Comparison of ENCODE assay signal across 8 mouse cellular contexts in the genomic region with DNA sequence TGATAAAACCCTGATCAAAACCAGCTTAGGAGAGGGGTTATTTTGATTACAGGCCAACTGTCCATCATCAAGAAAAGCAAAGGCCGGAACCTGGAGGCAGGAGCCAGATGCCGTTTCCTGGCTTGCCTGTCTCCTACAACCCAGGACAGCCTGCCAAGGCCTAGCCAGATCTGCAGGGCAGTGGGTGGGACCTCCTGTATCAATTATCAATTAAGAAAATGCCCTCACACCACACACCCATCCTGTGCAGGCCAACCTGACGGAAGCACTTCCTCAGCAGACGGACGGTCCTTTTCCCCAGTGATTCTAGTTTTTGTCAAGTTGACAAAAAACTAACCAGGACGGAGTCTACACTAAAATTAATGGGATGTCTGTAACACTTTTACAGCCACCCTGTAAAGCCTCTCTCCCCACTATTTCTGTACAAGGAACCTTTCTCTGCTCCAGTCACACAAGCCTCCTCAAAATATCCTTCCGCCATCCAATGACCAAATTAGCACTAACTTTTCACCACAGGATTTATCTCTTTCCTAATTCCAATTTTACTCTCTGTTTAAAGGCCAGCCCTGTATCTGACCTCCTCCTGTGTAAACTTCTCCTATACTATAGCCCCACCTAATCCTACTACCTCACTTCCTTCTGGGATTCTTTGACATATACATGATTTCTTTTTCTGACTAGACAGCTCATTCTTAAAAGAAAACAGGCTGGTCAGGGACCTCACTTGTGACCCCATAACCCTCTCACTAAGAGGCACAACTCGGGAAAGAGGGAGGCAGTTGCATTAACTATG. TPM values are rescaled to one million over a fixed set of nuclear protein-coding genes. Genes with fewer than 3 reads are reported as not detected.
DNase-seq lines count a peak whose midpoint lies in the region; ATAC-seq and TF ChIP-seq lines count a peak whose summit lies in the region.

No protein-coding gene starts in this region.

- H3K36me3 ChIP-seq in testis, adult 2 months (ENCODE audit: control insufficient read depth, insufficient read depth, low read length), result no peaks in the 10 kb centered on the region; the same call in 1 of the 2 replicates
- H3K36me3 ChIP-seq in heart, embryonic 16.5 days (ENCODE audit: control insufficient read depth, insufficient read depth), result no peaks in the 10 kb centered on the region
- H3K36me3 ChIP-seq in liver, embryonic 12.5 days, result no peaks in the 10 kb centered on the region
- no peaks in the 10 kb centered on the region for H3K36me3 ChIP-seq in stomach, postnatal 0 days (ENCODE audit: control insufficient read depth, insufficient read depth, low read length)

- no peak for TF ChIP-seq EP300 in stomach, postnatal 0 days (optimal IDR thresholded peaks at IDR 0.05)

- ATAC-seq in heart, embryonic 16.5 days (replicated peaks; ENCODE audit: extremely low read depth, insufficient read depth, low FRiP score), result no peak
- no peak for ATAC-seq in liver, embryonic 12.5 days
- ATAC-seq in stomach, postnatal 0 days (ENCODE audit: low FRiP score, low TSS enrichment), result no peak

- H3K9ac ChIP-seq in heart, embryonic 16.5 days (ENCODE audit: low read length), result no peak overlapping the region; the same call in 1 of the 2 replicates
- H3K9ac ChIP-seq in liver, embryonic 12.5 days, result peak overlapping the region; percentile 17; the same call in 1 of the 2 replicates
- H3K9ac ChIP-seq in stomach, postnatal 0 days (ENCODE audit: low read length), result no peak overlapping the region

- H3K27ac ChIP-seq in testis, adult 2 months (ENCODE audit: control insufficient read depth, insufficient read depth, low read depth, low read length), result no peak overlapping the region
- peak overlapping the region; percentile 51 for H3K27ac ChIP-seq in heart, embryonic 16.5 days (ENCODE audit: low read length)
- peak overlapping the region; percentile 39 for H3K27ac ChIP-seq in liver, embryonic 12.5 days
- no peak overlapping the region for H3K27ac ChIP-seq in stomach, postnatal 0 days (replicated peaks)

- DNase-seq in testis, postnatal 10 days (ENCODE audit: low spot score), result no peak
- no peak for DNase-seq in stomach, postnatal 0 days (ENCODE audit: low spot score)
- no peak for DNase-seq in layer of hippocampus, postnatal 36 days
- no peak for DNase-seq in layer of hippocampus, adult 9-10 months (ENCODE audit: low spot score)
- no peak for DNase-seq in natural killer cell, adult 2 months (ENCODE audit: low spot score in 2 of 2)

- no peaks in the 10 kb centered on the region for H3K27me3 ChIP-seq in testis, adult 2 months (ENCODE audit: control insufficient read depth, insufficient read depth, low read length)
- H3K27me3 ChIP-seq in heart, embryonic 16.5 days (ENCODE audit: control insufficient read depth, insufficient read depth, low read length), result no peaks in the 10 kb centered on the region
- H3K27me3 ChIP-seq in liver, embryonic 12.5 days (replicated peaks), result no peaks in the 10 kb centered on the region
- H3K27me3 ChIP-seq in stomach, postnatal 0 days (ENCODE audit: control insufficient read depth, insufficient read depth, low read length), result no peaks in the 10 kb centered on the region

- H3K9me3 ChIP-seq in heart, embryonic 16.5 days (replicated peaks; ENCODE audit: control insufficient read depth, low read length), result no peaks in the 10 kb centered on the region
- no peaks in the 10 kb centered on the region for H3K9me3 ChIP-seq in liver, embryonic 12.5 days (replicated peaks)
- H3K9me3 ChIP-seq in stomach, postnatal 0 days (ENCODE audit: control insufficient read depth, low read length), result no peaks in the 10 kb centered on the region

- no peak for TF ChIP-seq POLR2A in testis, adult 2 months (IDR thresholded peaks at IDR 0.05; ENCODE audit: control insufficient read depth, low read depth, low read length)

- 61% methylated on average over 8 of the region's 8 CpGs for WGBS in heart, embryonic 16.5 days
- 57% methylated on average over 8 of the region's 8 CpGs for WGBS in liver, embryonic 12.5 days (ENCODE audit: insufficient replicate concordance)
- 63% methylated on average over 8 of the region's 8 CpGs for WGBS in stomach, postnatal 0 days

- H3K4me2 ChIP-seq in heart, embryonic 16.5 days (ENCODE audit: low read depth, low read length), result peak overlapping the region; percentile 70
- peak overlapping the region; percentile 90 for H3K4me2 ChIP-seq in liver, embryonic 12.5 days
- H3K4me2 ChIP-seq in stomach, postnatal 0 days (replicated peaks; ENCODE audit: low read depth), result peak overlapping the region; percentile 84

- peaks cover 8% of the 10 kb centered on the region for H3K4me1 ChIP-seq in testis, adult 2 months (ENCODE audit: control insufficient read depth, insufficient read depth, low read length)
- peaks cover 29% of the 10 kb centered on the region for H3K4me1 ChIP-seq in heart, embryonic 16.5 days (ENCODE audit: control insufficient read depth, insufficient read depth, low read length)
- peaks cover 44% of the 10 kb centered on the region for H3K4me1 ChIP-seq in liver, embryonic 12.5 days
- peaks cover 8% of the 10 kb centered on the region; the same call in 1 of the 2 replicates for H3K4me1 ChIP-seq in stomach, postnatal 0 days (replicated peaks; ENCODE audit: control insufficient read depth, insufficient read depth)

- H3K4me3 ChIP-seq in testis, adult 2 months (ENCODE audit: control insufficient read depth, low read depth, low read length), result peak overlapping the region; percentile 94
- no peak overlapping the region for H3K4me3 ChIP-seq in heart, embryonic 16.5 days (ENCODE audit: low read length)
- H3K4me3 ChIP-seq in liver, embryonic 12.5 days, result no peak overlapping the region; the same call in 1 of the 2 replicates
- no peak overlapping the region for H3K4me3 ChIP-seq in stomach, postnatal 0 days (ENCODE audit: low read depth, low read length)

- no peak for TF ChIP-seq CTCF in testis, adult 2 months (IDR thresholded peaks at IDR 0.05; ENCODE audit: control insufficient read depth, insufficient read depth, insufficient replicate concordance, low read depth, low read length)
- no peak for TF ChIP-seq CTCF in stomach, postnatal 0 days (IDR thresholded peaks at IDR 0.05; ENCODE audit: low read depth)

RNA-seq across cellular contexts. Expression of a gene that starts 2.1 kb away (rescaled TPM):
- polyA plus RNA-seq in testis, adult 2 months (2012; rRNA removed), result 84.7 and 87.1 TPM in 2 replicates
- 38.9 and 41.2 TPM in 2 replicates for polyA plus RNA-seq in heart, embryonic 16.5 days (2015; fragmentation: Nextera tagmentation; extraction: Ambion mirVana)
- polyA plus RNA-seq in liver, embryonic 12.5 days (2016; fragmentation: Nextera tagmentation; extraction: Ambion mirVana), result 18.9 and 21.6 TPM in 2 replicates
- 32.9 and 34.6 TPM in 2 replicates for polyA plus RNA-seq in stomach, postnatal 0 days (2015; fragmentation: Nextera tagmentation; extraction: Ambion mirVana)
- total RNA-seq in layer of hippocampus, postnatal 36 days (2021), result 100 to 1,000 TPM; 149 to 174 TPM

RNA-seq across cellular contexts. Expression of a gene that starts 50.0 kb away (rescaled TPM):
- 295 and 322 TPM in 2 replicates for polyA plus RNA-seq in testis, adult 2 months (2012; rRNA removed)
- 1.9 and 2.9 TPM in 2 replicates for polyA plus RNA-seq in heart, embryonic 16.5 days (2015; fragmentation: Nextera tagmentation; extraction: Ambion mirVana)
- polyA plus RNA-seq in liver, embryonic 12.5 days (2016; fragmentation: Nextera tagmentation; extraction: Ambion mirVana), result 2.4 and 3.1 TPM in 2 replicates
- polyA plus RNA-seq in stomach, postnatal 0 days (2015; fragmentation: Nextera tagmentation; extraction: Ambion mirVana), result 0.47 and 0.92 TPM in 2 replicates
- total RNA-seq in layer of hippocampus, postnatal 36 days (2021), result 1 to 10 TPM; 2.8 to 2.9 TPM

RNA-seq across cellular contexts. Expression of a gene that starts 52.5 kb away (rescaled TPM):
- 23.5 and 25.0 TPM in 2 replicates for polyA plus RNA-seq in testis, adult 2 months (2012; rRNA removed)
- 189 and 198 TPM in 2 replicates for polyA plus RNA-seq in heart, embryonic 16.5 days (2015; fragmentation: Nextera tagmentation; extraction: Ambion mirVana)
- polyA plus RNA-seq in liver, embryonic 12.5 days (2016; fragmentation: Nextera tagmentation; extraction: Ambion mirVana), result 292 and 300 TPM in 2 replicates
- polyA plus RNA-seq in stomach, postnatal 0 days (2015; fragmentation: Nextera tagmentation; extraction: Ambion mirVana), result 172 and 190 TPM in 2 replicates
- total RNA-seq in layer of hippocampus, postnatal 36 days (2021), result 100 to 1,000 TPM; 184 to 191 TPM

Comparison
In these comparisons a context has a peak if more than half of its experiments do, and no peak if none do; other contexts are left out.
1. H3K27ac ChIP-seq: peak in heart, embryonic 16.5 days (single experiment) and liver, embryonic 12.5 days (single experiment); none in testis, adult 2 months (single experiment) and stomach, postnatal 0 days (single experiment).
2. RNA of a gene that starts 50.0 kb away (polyA plus RNA-seq): 295 to 322 TPM in testis, adult 2 months; 2.4 to 3.1 TPM in liver, embryonic 12.5 days, 1.9 to 2.9 TPM in heart, embryonic 16.5 days and 0.47 to 0.92 TPM in stomach, postnatal 0 days; every median in the first group is over 10 times any median in the second.
3. Peak in every context shown above with its lines, with median percentiles within 50 percentile points of each other: H3K4me2 ChIP-seq.